Mouse (Mus musculus): ENCODE measurements around the gene Nptxr. TPM values are rescaled to one million over a fixed set of nuclear protein-coding genes. Genes with fewer than 3 reads are reported as not detected.

Nptxr gene
- polyA plus RNA-seq, 1 experiment, result 88.0 TPM

GRCm38 (mm10) chr15:79766586-79767071, 37.9 kb downstream of the Nptxr start:
- TF ChIP-seq CTCF (IDR thresholded peaks at IDR 0.05; ENCODE audit: borderline replicate concordance, insufficient read depth, low read depth, low read length), result no peak
- no peak for TF ChIP-seq POLR2A (IDR thresholded peaks at IDR 0.05; ENCODE audit: borderline replicate concordance, insufficient read depth, low read length)
- Histone ChIP-seq H3K27me3 (ENCODE audit: control insufficient read depth, insufficient read depth, low read length) (no peaks in the 10 kb centered on the region), H3K27ac (ENCODE audit: insufficient read depth, low read length) (no peak overlapping the region; the same call in 1 of the 2 replicates), H3K4me1 (ENCODE audit: control insufficient read depth, insufficient read depth, low read length) (peaks cover 82% of the 10 kb centered on the region), H3K4me3 (replicated peaks; ENCODE audit: insufficient read depth, low read depth, low read length) (no peak overlapping the region)
- 27% methylated on average over 10 of the region's 10 CpGs for WGBS
- DNase-seq, result peak; percentile 60 to 81

DNA sequence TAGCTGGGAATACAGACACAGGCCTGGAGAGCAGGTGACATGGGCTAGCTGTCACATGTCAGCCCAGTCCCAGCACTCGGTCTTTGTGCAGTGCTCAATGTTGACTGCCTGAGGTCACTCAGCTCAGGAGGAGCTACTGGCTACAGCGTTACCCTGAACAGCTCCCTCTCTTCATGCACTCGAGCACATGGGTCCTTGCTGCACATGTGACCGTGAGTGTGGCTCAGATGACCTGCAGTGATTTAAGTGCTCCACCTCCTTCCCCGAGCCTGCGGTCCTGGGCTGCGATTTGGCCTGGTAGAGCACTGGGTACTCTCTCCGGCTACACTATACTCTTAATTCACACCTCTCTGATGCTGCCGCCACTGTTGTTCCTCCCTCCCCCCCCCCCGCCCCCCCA, 38.4 kb downstream of the Nptxr start:
- no peaks in the 10 kb centered on the region for H3K27me3 ChIP-seq (ENCODE audit: control insufficient read depth, insufficient read depth, low read length)
- no peak overlapping the region for H3K4me3 ChIP-seq (replicated peaks; ENCODE audit: insufficient read depth, low read depth, low read length)
- peak in 1 of 2 experiments; percentile 53 for DNase-seq
- H3K4me1 ChIP-seq (ENCODE audit: control insufficient read depth, insufficient read depth, low read length), result peaks cover 82% of the 10 kb centered on the region
- 18% methylated on average over 10 of the region's 10 CpGs for WGBS
- peak overlapping the region; percentile 40 for H3K27ac ChIP-seq (ENCODE audit: insufficient read depth, low read length)
- no peak for TF ChIP-seq CTCF (IDR thresholded peaks at IDR 0.05; ENCODE audit: borderline replicate concordance, insufficient read depth, low read depth, low read length)
- TF ChIP-seq POLR2A (IDR thresholded peaks at IDR 0.05; ENCODE audit: borderline replicate concordance, insufficient read depth, low read length), result no peak

GRCm38 (mm10) chr15:79765361-79765760, 39.2 kb downstream of the Nptxr start:
- no peak overlapping the region for H3K4me3 ChIP-seq (replicated peaks; ENCODE audit: insufficient read depth, low read depth, low read length)
- DNase-seq, result peak; percentile 64 to 75
- no peaks in the 10 kb centered on the region for H3K27me3 ChIP-seq (ENCODE audit: control insufficient read depth, insufficient read depth, low read length)
- WGBS, result 6% methylated on average over 2 of the region's 2 CpGs
- H3K4me1 ChIP-seq (ENCODE audit: control insufficient read depth, insufficient read depth, low read length), result peaks cover 77% of the 10 kb centered on the region
- TF ChIP-seq CTCF (IDR thresholded peaks at IDR 0.05; ENCODE audit: borderline replicate concordance, insufficient read depth, low read depth, low read length) (no peak), POLR2A (IDR thresholded peaks at IDR 0.05; ENCODE audit: borderline replicate concordance, insufficient read depth, low read length) (0 out of 2 replicates have a peak, but pooled peaks have one; percentile 5)
- peak overlapping the region; percentile 78 for H3K27ac ChIP-seq (ENCODE audit: insufficient read depth, low read length)

- TF ChIP-seq POLR2A (IDR thresholded peaks at IDR 0.05; ENCODE audit: borderline replicate concordance, insufficient read depth, low read length) (0 out of 2 replicates have a peak, but pooled peaks have one; percentile 6), CTCF (IDR thresholded peaks at IDR 0.05; ENCODE audit: borderline replicate concordance, insufficient read depth, low read depth, low read length) (no peak)
Measured at GRCm38 (mm10) chr15:79764539-79765267, 39.9 kb downstream of the Nptxr start.

GRCm38 (mm10) chr15:79763601-79764246, 40.8 kb downstream of the Nptxr start:
- peak; percentile 74 for TF ChIP-seq CTCF (IDR thresholded peaks at IDR 0.05; ENCODE audit: borderline replicate concordance, insufficient read depth, low read depth, low read length)
- TF ChIP-seq POLR2A (IDR thresholded peaks at IDR 0.05; ENCODE audit: borderline replicate concordance, insufficient read depth, low read length), result no peak
- H3K27ac ChIP-seq (ENCODE audit: insufficient read depth, low read length), result peak overlapping the region; percentile 78

More at GRCm38 (mm10) chr15:79764539-79765267, 39.9 kb downstream of the Nptxr start:
- peak overlapping the region; percentile 78 for H3K27ac ChIP-seq (ENCODE audit: insufficient read depth, low read length)
- peaks cover 72% of the 10 kb centered on the region for H3K4me1 ChIP-seq (ENCODE audit: control insufficient read depth, insufficient read depth, low read length)
- WGBS, result 13% methylated on average over 11 of the region's 11 CpGs
- no peak overlapping the region for H3K4me3 ChIP-seq (replicated peaks; ENCODE audit: insufficient read depth, low read depth, low read length)
- DNase-seq, result peak; percentile 75 to 83
- H3K27me3 ChIP-seq (ENCODE audit: control insufficient read depth, insufficient read depth, low read length), result no peaks in the 10 kb centered on the region

GRCm38 (mm10) chr15:79763001-79763400, 41.6 kb downstream of the Nptxr start:
- TF ChIP-seq POLR2A (IDR thresholded peaks at IDR 0.05; ENCODE audit: borderline replicate concordance, insufficient read depth, low read length) (no peak), CTCF (IDR thresholded peaks at IDR 0.05; ENCODE audit: borderline replicate concordance, insufficient read depth, low read depth, low read length) (no peak)
- peak overlapping the region; percentile 78 for H3K27ac ChIP-seq (ENCODE audit: insufficient read depth, low read length)
- DNase-seq, result no peak
- peaks cover 58% of the 10 kb centered on the region for H3K4me1 ChIP-seq (ENCODE audit: control insufficient read depth, insufficient read depth, low read length)
- WGBS, result 75% methylated on average over 9 of the region's 9 CpGs
- H3K27me3 ChIP-seq (ENCODE audit: control insufficient read depth, insufficient read depth, low read length), result no peaks in the 10 kb centered on the region
- H3K4me3 ChIP-seq (replicated peaks; ENCODE audit: insufficient read depth, low read depth, low read length), result no peak overlapping the region

More at GRCm38 (mm10) chr15:79763601-79764246, 40.8 kb downstream of the Nptxr start:
- H3K27me3 ChIP-seq (ENCODE audit: control insufficient read depth, insufficient read depth, low read length), result no peaks in the 10 kb centered on the region
- H3K4me1 ChIP-seq (ENCODE audit: control insufficient read depth, insufficient read depth, low read length), result peaks cover 65% of the 10 kb centered on the region
- DNase-seq, result peak; percentile 83 to 91
- WGBS, result 33% methylated on average over 7 of the region's 7 CpGs
- H3K4me3 ChIP-seq (replicated peaks; ENCODE audit: insufficient read depth, low read depth, low read length), result no peak overlapping the region

- Histone ChIP-seq H3K27me3 (ENCODE audit: control insufficient read depth, insufficient read depth, low read length) (no peaks in the 10 kb centered on the region), H3K4me3 (replicated peaks; ENCODE audit: insufficient read depth, low read depth, low read length) (no peak overlapping the region), H3K27ac (ENCODE audit: insufficient read depth, low read length) (no peak overlapping the region), H3K4me1 (ENCODE audit: control insufficient read depth, insufficient read depth, low read length) (peaks cover 38% of the 10 kb centered on the region)
- DNase-seq, result no peak
- no peak for TF ChIP-seq POLR2A (IDR thresholded peaks at IDR 0.05; ENCODE audit: borderline replicate concordance, insufficient read depth, low read length)
- no peak for TF ChIP-seq CTCF (IDR thresholded peaks at IDR 0.05; ENCODE audit: borderline replicate concordance, insufficient read depth, low read depth, low read length)
- WGBS, result 74% methylated on average over 6 of the region's 6 CpGs
Measured at GRCm38 (mm10) chr15:79760956-79761355, 43.6 kb downstream of the Nptxr start.

All from cerebellum, adult 2 months (tissue).